Mouse (Mus musculus) midbrain, postnatal 0 days (tissue): ENCODE results near the gene Pten. TPM values are rescaled to one million over a fixed set of nuclear protein-coding genes. Genes with fewer than 3 reads are reported as not detected.

ENCODE experiments used
- ATAC-seq: fragments of 200-750 bp; cut with Nextera tagmentation; 2 replicates; pipeline ENCODE4 v1.8.0; 2017; ENCODE audit warnings: moderate number of reproducible peaks, mild to moderate bottlenecking, moderate TSS enrichment, moderate library complexity; ENCODE audit not compliant: low FRiP score
- DNase-seq: peaks from one replicate; pipeline ENCODE4 v3.0.0-alpha.2; 2015; ENCODE audit warnings: low spot score
- H3K27ac ChIP-seq: fragments of 300-500 bp; sonication (generic); 2 replicates; pipeline ENCODE4 v1.5.1; 2014; ENCODE audit warnings: low read depth, mild to moderate bottlenecking, low read length, mixed read lengths
- H3K27me3 ChIP-seq: fragments of 300-500 bp; sonication (generic); 2 replicates; pipeline ENCODE4 v1.6.1; 2014; ENCODE audit warnings: low read length, control low read depth, mixed read lengths; ENCODE audit not compliant: insufficient read depth
- H3K36me3 ChIP-seq: fragments of 300-500 bp; sonication (generic); 2 replicates; pipeline ENCODE4 v1.6.1; 2014; ENCODE audit warnings: low read length, control low read depth, mixed read lengths; ENCODE audit not compliant: insufficient read depth
- H3K4me1 ChIP-seq: fragments of 300-500 bp; sonication (generic); 2 replicates; pipeline ENCODE4 v1.6.1; 2014; ENCODE audit warnings: mild to moderate bottlenecking, control low read depth, antibody characterized with exemption, low read length, mixed read lengths; ENCODE audit not compliant: insufficient read depth
- H3K4me2 ChIP-seq: fragments of 300-500 bp; sonication (generic); 2 replicates; pipeline ENCODE4 v1.6.1; 2014; ENCODE audit warnings: low read depth, mild to moderate bottlenecking, low read length, mixed read lengths; ENCODE audit not compliant: poor library complexity, severe bottlenecking
- H3K4me3 ChIP-seq: fragments of 300-500 bp; sonication (generic); 2 replicates; pipeline ENCODE4 v1.5.1; 2014; ENCODE audit warnings: low read depth, mild to moderate bottlenecking, low read length, moderate library complexity
- H3K9ac ChIP-seq: fragments of 300-500 bp; sonication (generic); replicated peaks from 2 replicates; pipeline ENCODE4 v1.6.1; 2014; ENCODE audit warnings: mild to moderate bottlenecking, low read length, moderate library complexity, mixed read lengths; ENCODE audit not compliant: poor library complexity, severe bottlenecking
- H3K9me3 ChIP-seq: fragments of 300-500 bp; sonication (generic); 2 replicates; pipeline ENCODE4 v1.6.1; 2016; ENCODE audit warnings: low read length, control low read depth
- CTCF ChIP-seq: IDR thresholded peaks from 2 replicates; pipeline ENCODE4 v1.5.1; 2016; ENCODE audit warnings: antibody characterized with exemption, mild to moderate bottlenecking
- WGBS: fragments of 180-500 bp; shearing (Covaris S2); extraction: QIAGEN DNeasy Blood & Tissue Kit; methylation state at CpG from one replicate; pipeline ENCODE4 v1.1.7; 2014; 5-methylcytosine and 5-hydroxymethylcytosine counted together
- polyA plus RNA-seq: library from polyadenylated mRNA; unstranded; fragments of >200 nt; fragmentation: Nextera tagmentation; extraction: Ambion mirVana; gene quantifications from 2 replicates; pipeline ENCODE4 v1.2.1, GENCODE M21; 2015
- total RNA-seq: library from RNA; depleted of rRNA; stranded (reverse); fragments of >200 nt; gene quantifications from 2 replicates; pipeline ENCODE4 v1.2.3, GENCODE M21; 2014; rRNA removed

Gene Pten
- total RNA-seq, result 117 and 171 TPM in 2 replicates
- polyA plus RNA-seq, result 12.6 and 14.0 TPM in 2 replicates

DNA sequence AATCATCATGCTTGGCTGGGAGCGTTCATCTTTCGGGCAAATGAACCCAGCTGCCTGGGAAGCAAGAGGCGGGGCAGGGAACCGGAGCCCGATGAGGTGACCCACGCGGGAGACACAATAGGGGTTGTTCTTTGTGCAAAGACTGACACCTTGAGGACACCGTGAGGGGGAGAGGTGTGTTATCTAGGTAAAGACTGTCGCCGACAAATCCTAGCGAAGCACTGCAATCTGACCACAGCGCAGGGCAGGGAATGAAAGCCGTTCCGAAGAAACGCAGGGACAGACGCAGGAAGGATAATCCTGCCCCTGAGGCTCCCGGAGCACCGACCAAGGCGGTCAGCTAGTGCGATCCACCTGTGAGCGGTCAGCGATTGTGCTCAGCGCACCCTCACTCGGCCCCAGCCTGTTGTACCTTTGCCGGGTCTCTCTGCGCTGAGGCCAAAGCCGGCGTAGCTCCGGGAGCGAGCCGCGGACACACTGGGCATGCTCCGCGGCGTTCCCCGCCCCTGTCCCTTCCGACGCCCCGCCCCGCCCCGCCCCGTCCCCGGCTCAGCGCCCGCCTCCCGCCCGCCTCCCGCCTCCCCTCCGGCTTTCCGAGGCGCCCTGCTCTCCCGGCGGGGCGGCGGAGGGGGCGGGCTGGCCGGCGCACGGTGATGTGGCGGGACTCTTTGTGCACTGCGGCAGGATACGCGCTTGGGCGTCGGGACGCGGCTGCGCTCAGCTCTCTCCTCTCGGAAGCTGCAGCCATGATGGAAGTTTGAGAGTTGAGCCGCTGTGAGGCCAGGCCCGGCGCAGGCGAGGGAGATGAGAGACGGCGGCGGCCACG, at the start of gene Pten:
TSS of gene Pten (plus strand) at position 598 of the 826 bp plus-strand sequence.
- Histone ChIP-seq H3K9me3 (no peaks in the 10 kb centered on the region), H3K4me3 (peak within 1 kb of the TSS; percentile 97), H3K4me2 (peak within 1 kb of the TSS; percentile 90), H3K4me1 (peaks cover 3% of the 10 kb centered on the region; the same call in 1 of the 2 replicates), H3K27ac (peak within 1 kb of the TSS; percentile 99), H3K36me3 (no peaks in the 10 kb centered on the region), H3K9ac (peak within 1 kb of the TSS; percentile 95), H3K27me3 (no peaks in the 10 kb centered on the region)
- ATAC-seq (peak; percentile 91), DNase-seq (peak; percentile 97)
- under 1% methylated on average over 63 of the region's 77 CpGs for WGBS
- TF ChIP-seq CTCF, result no peak

GRCm38 (mm10) chr19:32708996-32709395, 48.3 kb upstream of the Pten start:
- H3K27ac ChIP-seq, result no peak overlapping the region
- H3K4me3 ChIP-seq, result no peak overlapping the region
- H3K4me2 ChIP-seq, result no peak overlapping the region
- no peaks in the 10 kb centered on the region for H3K4me1 ChIP-seq
- no peaks in the 10 kb centered on the region for H3K9me3 ChIP-seq
- no peaks in the 10 kb centered on the region for H3K27me3 ChIP-seq
- peaks cover 6% of the 10 kb centered on the region; the same call in 1 of the 2 replicates for H3K36me3 ChIP-seq
- TF ChIP-seq CTCF, result no peak
- ATAC-seq (no peak), DNase-seq (no peak)
- H3K9ac ChIP-seq, result no peak overlapping the region
- WGBS, result 69% methylated on average over 5 of the region's 5 CpGs

GRCm38 (mm10) chr19:32710288-32710687, 47.0 kb upstream of the Pten start:
- peak; percentile 21 for DNase-seq
- TF ChIP-seq CTCF, result peak; percentile 66

GRCm38 (mm10) chr19:32711761-32712541, 45.3 kb upstream of the Pten start:
- WGBS, result under 1% methylated on average over 61 of the region's 63 CpGs
- peak overlapping the region; percentile 93 for H3K27ac ChIP-seq
- no peaks in the 10 kb centered on the region for H3K36me3 ChIP-seq
- DNase-seq (peak; percentile 94), ATAC-seq (peak; percentile 98)
- H3K9ac ChIP-seq, result peak overlapping the region; percentile 99
- H3K9me3 ChIP-seq, result no peaks in the 10 kb centered on the region
- peak overlapping the region; percentile 98 for H3K4me3 ChIP-seq
- no peaks in the 10 kb centered on the region for H3K27me3 ChIP-seq
- no peaks in the 10 kb centered on the region for H3K4me1 ChIP-seq
- TF ChIP-seq CTCF, result no peak
- peak overlapping the region; percentile 76 for H3K4me2 ChIP-seq

More at GRCm38 (mm10) chr19:32710288-32710687, 47.0 kb upstream of the Pten start:
- H3K9ac ChIP-seq, result no peak overlapping the region
- no peaks in the 10 kb centered on the region for H3K27me3 ChIP-seq
- H3K4me1 ChIP-seq, result no peaks in the 10 kb centered on the region
- 65% methylated on average over 3 of the region's 3 CpGs for WGBS
- no peak for ATAC-seq
- H3K9me3 ChIP-seq, result no peaks in the 10 kb centered on the region
- H3K4me3 ChIP-seq, result no peak overlapping the region
- H3K36me3 ChIP-seq, result 0 out of 2 replicates have a peak, but pooled peaks cover 2% of the 10 kb centered on the region
- H3K27ac ChIP-seq, result no peak overlapping the region
- H3K4me2 ChIP-seq, result no peak overlapping the region

DNA sequence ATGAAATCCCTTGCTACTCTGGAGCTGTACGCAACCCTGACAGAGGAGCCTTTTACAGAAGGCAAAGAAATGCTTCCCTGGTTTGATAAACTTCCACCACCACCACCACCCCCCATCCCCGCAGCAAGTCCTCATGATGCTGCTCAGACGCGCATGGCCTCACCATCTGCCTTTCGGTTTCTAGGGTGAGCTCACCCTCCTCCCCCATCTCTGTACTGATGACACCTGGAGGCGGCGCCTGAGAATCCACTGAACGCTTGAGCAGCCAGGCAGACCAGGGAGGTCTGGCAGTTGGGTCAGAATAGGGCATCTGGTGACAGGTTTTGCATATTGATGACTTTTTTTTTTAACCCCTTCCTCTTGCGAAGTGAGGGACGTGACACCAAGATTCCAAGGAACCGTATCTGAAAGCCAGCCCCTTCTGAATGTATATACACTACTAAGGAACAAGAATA, 44.7 kb upstream of the Pten start:
- Histone ChIP-seq H3K4me3 (peak overlapping the region; percentile 98), H3K36me3 (no peaks in the 10 kb centered on the region), H3K9ac (peak overlapping the region; percentile 99), H3K27ac (peak overlapping the region; percentile 93), H3K4me1 (no peaks in the 10 kb centered on the region), H3K9me3 (no peaks in the 10 kb centered on the region), H3K27me3 (no peaks in the 10 kb centered on the region), H3K4me2 (peak overlapping the region; percentile 76)
- DNase-seq (peak; percentile 94), ATAC-seq (peak; percentile 92)
- 1% methylated on average over 11 of the region's 11 CpGs for WGBS
- peak; percentile 64 for TF ChIP-seq CTCF
